Mouse (Mus musculus) kidney, adult 11 months (tissue): ENCODE measurements at regions not wholly inside any gene's neighbourhood (a gene's known extent, or its start where the extent isn't known, plus 50 kb on each side); places are given as distances from the start of the nearest gene placed in this dataset.

Experiments used
- DNase-seq: peaks from one replicate; pipeline ENCODE4 v3.0.0; 2022

- no peak for DNase-seq
Measured at GRCm38 (mm10) chr3:115590716-115591115, 124.2 kb downstream of the S1pr1 start.

DNA sequence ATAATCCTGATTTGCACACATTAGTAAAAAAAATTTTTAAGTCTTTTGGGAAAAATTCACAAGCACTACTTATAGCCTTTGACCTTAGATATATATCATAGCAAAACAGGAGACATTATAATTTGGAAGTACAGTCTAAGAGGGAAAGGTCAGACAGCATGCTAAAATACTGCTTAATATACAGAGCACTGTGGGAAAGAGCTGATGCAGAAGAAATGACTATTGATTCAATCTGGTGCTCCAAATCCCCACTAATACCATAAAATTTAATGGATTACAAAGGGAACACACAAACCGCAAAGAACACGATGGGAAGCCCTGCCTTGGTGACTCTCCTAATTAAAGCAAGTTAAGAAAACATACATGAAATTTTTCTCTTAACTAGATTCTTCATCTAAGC is 126.3 kb downstream of the S1pr1 start:
- no peak for DNase-seq

GRCm38 (mm10) chr3:115580131-115580932 is 134.5 kb downstream of the S1pr1 start:
- no peak for DNase-seq

GRCm38 (mm10) chr3:115575371-115575770 is 139.5 kb downstream of the S1pr1 start:
- DNase-seq = no peak

DNA sequence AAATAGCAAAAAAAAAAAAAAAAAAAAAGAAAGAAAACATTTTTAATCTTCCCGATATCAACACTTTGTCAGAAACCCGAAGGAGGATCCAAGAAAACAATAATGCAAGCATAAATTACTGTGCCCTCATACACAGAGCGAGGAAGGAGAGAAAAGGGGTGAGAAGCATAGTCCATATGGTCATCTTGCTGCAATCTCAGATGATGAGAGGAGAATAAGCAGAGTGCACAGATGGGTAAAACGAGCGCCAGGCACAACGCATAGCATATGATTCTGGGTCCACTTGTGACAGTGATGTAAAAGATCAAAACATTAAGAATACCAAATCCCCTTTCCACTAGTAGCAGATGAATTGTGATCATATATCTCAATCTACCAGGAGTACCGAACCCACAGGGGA is 152.1 kb downstream of the S1pr1 start:
- no peak for DNase-seq

DNA sequence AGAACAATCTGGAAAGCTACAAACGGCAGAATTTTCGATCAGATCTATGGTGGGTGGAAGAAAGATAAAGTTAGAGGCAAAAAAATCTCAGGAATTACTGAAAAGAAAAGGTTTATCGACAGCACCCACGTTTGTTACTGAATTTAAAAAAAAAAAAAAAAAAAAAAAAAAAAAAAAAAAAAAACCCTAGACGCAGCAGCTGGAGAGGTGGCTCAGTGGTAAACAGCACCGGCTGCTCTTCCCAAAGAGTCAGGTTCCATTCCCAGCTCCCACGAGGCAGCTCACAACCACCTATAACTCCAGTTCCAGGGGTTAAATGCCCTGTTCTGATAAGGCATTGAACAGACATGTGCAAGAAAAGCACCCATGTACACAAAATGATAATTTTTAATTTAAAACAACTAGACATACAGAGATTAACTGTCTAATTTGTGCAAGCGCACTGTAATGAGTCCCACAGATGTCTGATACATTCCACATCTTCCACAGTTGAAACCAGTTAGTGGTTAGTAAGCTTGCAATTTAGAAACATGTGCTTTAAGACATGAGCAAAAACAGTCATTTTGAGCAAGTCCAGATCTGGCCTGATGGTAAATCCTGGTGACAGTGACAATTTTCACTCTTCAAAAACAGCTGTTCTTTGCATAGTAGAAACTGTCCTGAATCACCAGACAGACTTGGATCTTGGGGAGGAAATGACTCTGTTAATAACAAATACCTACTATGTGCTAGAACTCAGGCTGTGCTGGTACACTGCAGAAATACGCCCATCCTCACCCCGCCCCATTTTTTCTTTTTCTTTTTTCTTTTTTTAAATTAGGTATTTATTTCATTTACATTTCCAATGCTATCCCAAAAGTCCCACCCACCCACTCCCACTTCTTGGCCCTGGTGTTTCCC is 159.8 kb downstream of the S1pr1 start:
- DNase-seq = no peak

- peak; percentile 21 for DNase-seq
Measured at GRCm38 (mm10) chr3:115553848-115554515, 160.9 kb downstream of the S1pr1 start.

- DNase-seq = no peak
Measured at GRCm38 (mm10) chr3:115541789-115542188, 173.1 kb downstream of the S1pr1 start.

- no peak for DNase-seq
Measured at GRCm38 (mm10) chr3:115538355-115538754, 176.5 kb downstream of the S1pr1 start.

DNA sequence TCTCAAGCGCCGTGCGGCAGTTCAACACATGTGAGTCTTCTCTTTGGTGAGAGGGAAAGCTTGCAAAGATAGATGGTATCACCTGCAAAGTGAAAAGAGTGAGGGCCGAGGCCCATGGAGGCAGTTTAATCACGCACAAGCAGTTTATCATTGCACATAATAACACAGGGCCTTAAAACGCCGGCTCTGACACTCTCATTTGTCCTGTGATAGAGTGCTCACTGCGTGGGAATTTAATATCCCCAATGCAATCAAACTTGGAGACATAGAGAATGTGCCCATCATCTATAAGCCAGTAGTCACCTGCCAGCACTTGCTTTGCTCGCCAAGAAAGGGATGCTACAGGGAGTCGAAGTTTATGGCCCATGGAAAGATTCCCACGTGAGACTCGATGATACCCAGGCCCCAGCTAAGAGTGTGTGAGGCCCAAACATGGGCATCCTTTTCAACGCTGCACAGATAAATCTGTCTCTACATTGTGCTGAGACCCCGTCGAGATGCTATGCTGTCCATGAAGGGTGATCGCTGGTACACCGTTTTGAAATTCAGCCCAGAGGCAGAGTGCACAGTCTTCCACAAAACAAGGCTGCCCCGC is 182.6 kb downstream of the S1pr1 start:
- no peak for DNase-seq

DNA sequence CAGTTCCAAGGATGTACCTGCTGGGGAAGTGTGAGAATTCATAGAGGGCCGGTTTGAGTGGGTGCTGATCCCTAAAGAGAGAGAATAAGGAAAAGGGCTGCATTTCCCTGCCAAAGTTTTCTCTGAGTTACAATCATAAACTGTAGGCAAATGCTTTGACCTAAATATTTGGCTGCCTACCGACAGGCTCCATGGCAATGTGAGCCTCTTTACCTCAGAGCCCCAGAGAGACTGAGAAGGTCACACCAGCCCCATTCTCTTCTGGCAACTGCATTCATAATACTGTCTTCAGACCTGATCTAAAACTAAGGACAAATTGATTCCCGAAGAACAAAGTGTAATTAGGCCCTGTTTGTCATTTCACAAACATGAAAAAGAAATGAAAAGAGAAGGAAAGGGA is 184.4 kb downstream of the S1pr1 start:
- DNase-seq = no peak

GRCm38 (mm10) chr3:115529918-115530317 is 185.0 kb downstream of the S1pr1 start:
- no peak for DNase-seq

DNA sequence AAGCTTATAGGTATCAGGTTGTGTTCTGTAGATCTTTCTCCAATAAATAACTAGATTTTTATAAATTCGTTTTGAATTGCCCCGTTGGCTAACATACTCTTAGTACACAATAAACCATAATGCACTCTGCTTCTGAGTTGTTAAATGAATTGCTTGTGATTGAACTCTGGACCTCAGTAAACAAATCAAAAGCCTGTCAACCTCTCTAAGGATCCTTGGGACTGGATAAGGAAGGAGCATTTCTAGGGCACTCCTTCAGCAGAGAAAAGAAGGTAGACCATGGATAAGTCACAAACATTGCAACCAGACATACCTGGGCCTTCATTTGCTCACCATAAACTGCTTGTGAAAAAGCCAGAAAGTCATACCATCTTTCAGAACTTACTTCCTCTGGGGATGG is 191.4 kb downstream of the S1pr1 start:
- DNase-seq = no peak

GRCm38 (mm10) chr3:115515645-115516044 is 199.2 kb downstream of the S1pr1 start:
- DNase-seq = no peak

DNA sequence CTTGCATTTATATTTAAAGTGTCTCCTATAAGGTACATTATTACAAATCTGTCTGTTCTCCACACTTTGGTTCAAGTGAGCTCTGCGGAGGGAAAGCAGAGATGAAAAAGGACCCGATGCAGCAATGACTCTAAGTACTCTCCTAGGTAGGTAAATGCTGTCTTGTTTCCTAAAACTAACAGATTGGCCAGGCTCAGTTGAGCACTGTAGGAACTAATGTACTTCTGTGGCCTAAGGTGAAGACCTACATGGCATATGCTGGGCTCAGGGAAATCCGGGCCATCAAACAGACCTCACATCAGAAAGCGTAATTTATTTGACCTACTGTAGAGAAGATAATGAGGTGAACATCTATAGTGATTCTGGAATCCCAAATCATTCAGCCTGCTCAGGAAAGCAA is 205.2 kb downstream of the S1pr1 start:
- DNase-seq = no peak

- no peak for DNase-seq
Measured at GRCm38 (mm10) chr3:115497420-115497819, 217.5 kb downstream of the S1pr1 start.

- no peak for DNase-seq
Measured at GRCm38 (mm10) chr3:115496110-115496509, 218.8 kb downstream of the S1pr1 start.

GRCm38 (mm10) chr3:115495692-115496091 is 219.2 kb downstream of the S1pr1 start:
- DNase-seq = no peak

GRCm38 (mm10) chr3:115468980-115469379 is 245.9 kb downstream of the S1pr1 start:
- no peak for DNase-seq

DNA sequence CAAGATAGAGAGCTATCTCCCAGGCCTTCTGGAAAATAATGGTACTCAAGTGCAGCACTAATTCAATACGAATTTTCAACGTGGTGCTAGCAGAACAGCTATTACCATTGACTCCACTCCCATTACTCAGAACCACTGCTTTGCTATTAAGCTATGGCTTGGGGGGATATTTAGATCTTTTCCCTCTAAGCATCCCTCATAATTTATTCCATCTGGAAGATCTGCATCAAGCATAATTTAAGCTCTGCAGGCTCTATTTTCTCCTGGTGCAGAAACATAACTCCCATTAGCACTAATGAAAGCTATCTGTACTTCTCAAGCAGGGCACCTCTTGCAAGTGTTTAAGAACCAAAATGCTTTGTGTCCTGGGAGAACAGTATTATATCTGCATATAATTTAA is 247.0 kb downstream of the S1pr1 start:
- no peak for DNase-seq

DNA sequence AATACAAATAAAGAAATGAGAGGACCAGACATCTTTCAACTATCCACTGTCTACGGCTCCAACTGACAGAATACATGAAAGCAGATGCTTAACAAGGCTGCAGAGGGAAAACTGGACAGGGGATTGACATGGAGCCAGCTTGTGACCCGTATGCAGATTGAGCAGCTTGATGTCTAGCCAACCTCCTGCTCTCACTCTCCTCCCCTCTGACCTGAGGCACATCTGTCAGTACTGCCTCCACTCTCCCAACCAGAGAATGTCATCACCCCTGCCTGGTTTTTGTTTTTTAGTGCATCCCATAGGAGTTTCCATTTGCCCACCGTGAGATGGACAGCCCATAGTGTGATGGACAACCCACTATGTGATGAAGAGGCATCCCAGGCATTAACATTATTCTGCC is 252.2 kb downstream of the S1pr1 start:
- no peak for DNase-seq
